Mouse (Mus musculus) olfactory bulb, adult 2 months (tissue): ENCODE results near the gene Mdp1.
A peak's percentile ranks its signal among the peaks of the same experiment; 100 is the strongest.

Experiments
- CTCF ChIP-seq: fragments of 200-500 bp; IDR thresholded peaks from 2 replicates; pipeline ENCODE4 v1.5.1; 2012; ENCODE audit warnings: low read depth, mild to moderate bottlenecking, low read length, moderate library complexity; ENCODE audit not compliant: insufficient read depth
- POLR2A ChIP-seq: fragments of 200-500 bp; IDR thresholded peaks from 2 replicates; pipeline ENCODE4 v1.6.1; 2012; ENCODE audit warnings: mild to moderate bottlenecking, low read depth, low read length, moderate library complexity; ENCODE audit not compliant: insufficient read depth

GRCm38 (mm10) chr14:55659960-55660573 is at the start of gene Mdp1:
- TF ChIP-seq CTCF (peak; percentile 84), POLR2A (no peak)
